Mouse (Mus musculus): ENCODE measurements around the gene Cep112. TPM values are rescaled to one million over a fixed set of nuclear protein-coding genes. Genes with fewer than 3 reads are reported as not detected.

Gene Cep112
- polyA plus RNA-seq, 2 experiments = 0.76 to 1.7 TPM

DNA sequence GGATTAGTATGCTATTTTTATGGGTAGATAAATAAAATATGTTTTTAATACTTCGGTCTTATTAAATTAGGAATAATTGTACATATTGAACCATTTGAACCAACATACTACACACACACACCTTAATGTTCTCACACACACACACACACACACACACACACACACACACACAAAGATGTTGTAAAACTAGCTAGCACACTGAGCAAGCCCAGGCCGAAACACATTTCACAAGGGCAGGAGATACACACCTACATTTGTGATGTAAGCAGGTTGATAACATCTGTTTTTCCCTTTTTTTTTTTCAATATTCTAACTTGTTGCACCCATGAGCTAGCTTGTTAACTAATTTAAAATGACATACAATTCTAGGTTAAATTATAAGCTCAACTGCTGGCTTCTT, 327.8 kb downstream of the Cep112 start:
- no peak overlapping the region for H3K9ac ChIP-seq (replicated peaks)
- no peak overlapping the region for H3K4me3 ChIP-seq (ENCODE audit: insufficient read depth in 1 of 2, low read depth in 2 of 2, low read length in 2 of 2)
- H3K27ac ChIP-seq = no peak overlapping the region
- H3K27me3 ChIP-seq (ENCODE audit: control insufficient read depth, insufficient read depth, low read length) = no peaks in the 10 kb centered on the region
- H3K36me3 ChIP-seq (replicated peaks; ENCODE audit: control insufficient read depth, insufficient read depth, low read depth) = no peaks in the 10 kb centered on the region
- DNase-seq (ENCODE audit: low read depth in 3 of 3, low spot score in 3 of 3) = no peak
- no peaks in the 10 kb centered on the region for H3K4me1 ChIP-seq (replicated peaks; ENCODE audit: control insufficient read depth in 2 of 2, insufficient read depth in 2 of 2, low read length in 1 of 2)
- no peak for ATAC-seq (ENCODE audit: insufficient read depth)
- TF ChIP-seq EP300 (IDR thresholded peaks at IDR 0.05; ENCODE audit: low read depth) (no peak), CTCF (IDR thresholded peaks at IDR 0.05; ENCODE audit: low read depth) (no peak)
- H3K9me3 ChIP-seq (ENCODE audit: control insufficient read depth, low read length) = no peaks in the 10 kb centered on the region
- 72% methylated on average over 2 of the region's 2 CpGs for WGBS (ENCODE audit: insufficient replicate concordance)
- H3K4me2 ChIP-seq (ENCODE audit: low read depth) = no peak overlapping the region

- WGBS (ENCODE audit: insufficient replicate concordance) = 63% methylated on average over 7 of the region's 7 CpGs
- ATAC-seq (ENCODE audit: insufficient read depth) (no peak), DNase-seq (ENCODE audit: low read depth in 3 of 3, low spot score in 3 of 3) (no peak)
- TF ChIP-seq CTCF (IDR thresholded peaks at IDR 0.05; ENCODE audit: low read depth) (no peak), EP300 (IDR thresholded peaks at IDR 0.05; ENCODE audit: low read depth) (no peak)
- no peaks in the 10 kb centered on the region for H3K9me3 ChIP-seq (ENCODE audit: control insufficient read depth, low read length)
- no peak overlapping the region for H3K4me2 ChIP-seq (ENCODE audit: low read depth)
- H3K4me3 ChIP-seq (ENCODE audit: insufficient read depth in 1 of 2, low read depth in 2 of 2, low read length in 2 of 2) = no peak overlapping the region
- H3K9ac ChIP-seq (replicated peaks) = no peak overlapping the region
- H3K4me1 ChIP-seq (replicated peaks; ENCODE audit: control insufficient read depth in 2 of 2, insufficient read depth in 2 of 2, low read length in 1 of 2) = no peaks in the 10 kb centered on the region
- H3K27me3 ChIP-seq (ENCODE audit: control insufficient read depth, insufficient read depth, low read length) = no peaks in the 10 kb centered on the region
- H3K27ac ChIP-seq = no peak overlapping the region
- H3K36me3 ChIP-seq (replicated peaks; ENCODE audit: control insufficient read depth, insufficient read depth, low read depth) = no peaks in the 10 kb centered on the region
Measured at GRCm38 (mm10) chr11:108753361-108754240, 328.6 kb downstream of the Cep112 start.

- no peak for ATAC-seq (ENCODE audit: insufficient read depth)
- H3K9me3 ChIP-seq (ENCODE audit: control insufficient read depth, low read length) = no peaks in the 10 kb centered on the region
- H3K4me1 ChIP-seq (replicated peaks; ENCODE audit: control insufficient read depth in 2 of 2, insufficient read depth in 2 of 2, low read length in 1 of 2) = no peaks in the 10 kb centered on the region
- WGBS (ENCODE audit: insufficient replicate concordance) = 73% methylated on average over 2 of the region's 2 CpGs
- TF ChIP-seq EP300 (IDR thresholded peaks at IDR 0.05; ENCODE audit: low read depth) = no peak
- TF ChIP-seq CTCF (IDR thresholded peaks at IDR 0.05; ENCODE audit: low read depth) = no peak
- no peaks in the 10 kb centered on the region for H3K27me3 ChIP-seq (ENCODE audit: control insufficient read depth, insufficient read depth, low read length)
- H3K4me2 ChIP-seq (ENCODE audit: low read depth) = no peak overlapping the region
- no peak overlapping the region for H3K27ac ChIP-seq
- no peaks in the 10 kb centered on the region for H3K36me3 ChIP-seq (replicated peaks; ENCODE audit: control insufficient read depth, insufficient read depth, low read depth)
- no peak for DNase-seq (ENCODE audit: low read depth in 3 of 3, low spot score in 3 of 3)
- H3K9ac ChIP-seq (replicated peaks) = no peak overlapping the region
- no peak overlapping the region for H3K4me3 ChIP-seq (ENCODE audit: insufficient read depth in 1 of 2, low read depth in 2 of 2, low read length in 2 of 2)
Measured at GRCm38 (mm10) chr11:108757211-108757610, 332.2 kb downstream of the Cep112 start.

DNA sequence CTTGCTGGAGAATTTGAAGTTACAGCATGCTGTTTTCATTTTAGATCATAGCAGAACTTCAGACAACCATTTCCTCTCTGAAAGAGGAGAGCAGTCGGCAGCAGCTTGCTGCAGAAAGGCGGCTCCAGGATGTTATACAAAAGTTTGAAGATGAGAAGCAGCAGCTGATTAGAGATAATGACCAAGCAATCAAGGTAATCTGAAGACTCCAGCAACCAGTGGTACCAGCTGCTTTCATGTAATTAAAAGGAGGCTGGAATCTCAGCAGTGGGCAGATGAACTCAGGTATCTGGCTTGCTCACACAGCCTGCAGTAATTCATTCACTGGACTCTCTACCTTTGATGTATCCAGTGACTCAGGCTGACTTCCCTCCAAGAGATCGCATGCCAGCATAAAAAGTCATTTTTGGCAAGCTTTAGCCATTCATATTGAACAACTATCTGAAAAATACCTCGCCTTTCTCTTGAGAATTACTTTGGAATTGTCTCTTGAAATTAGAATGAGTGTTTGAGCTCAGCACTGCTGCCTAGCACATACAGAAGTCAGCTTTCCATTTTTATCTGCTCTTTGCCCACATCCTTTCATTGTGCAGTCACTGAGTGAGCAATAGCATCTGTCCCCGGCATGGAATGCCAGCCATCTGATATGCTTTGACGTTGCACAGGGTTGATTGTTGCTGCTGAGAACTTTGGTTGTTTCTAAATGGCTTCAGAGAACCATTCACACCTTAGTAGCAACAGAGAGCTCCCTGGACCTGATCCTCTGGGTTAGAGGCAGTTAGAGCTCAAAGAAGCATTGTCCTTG, 332.8 kb downstream of the Cep112 start:
- WGBS (ENCODE audit: insufficient replicate concordance) = 27% methylated on average over 6 of the region's 6 CpGs
- TF ChIP-seq EP300 (IDR thresholded peaks at IDR 0.05; ENCODE audit: low read depth) (no peak), CTCF (IDR thresholded peaks at IDR 0.05; ENCODE audit: low read depth) (no peak)
- H3K36me3 ChIP-seq (replicated peaks; ENCODE audit: control insufficient read depth, insufficient read depth, low read depth) = no peaks in the 10 kb centered on the region
- no peak for DNase-seq (ENCODE audit: low read depth in 3 of 3, low spot score in 3 of 3)
- H3K9me3 ChIP-seq (ENCODE audit: control insufficient read depth, low read length) = no peaks in the 10 kb centered on the region
- ATAC-seq (ENCODE audit: insufficient read depth) = no peak
- H3K4me3 ChIP-seq (ENCODE audit: insufficient read depth in 1 of 2, low read depth in 2 of 2, low read length in 2 of 2) = no peak overlapping the region
- H3K27me3 ChIP-seq (ENCODE audit: control insufficient read depth, insufficient read depth, low read length) = no peaks in the 10 kb centered on the region
- H3K4me2 ChIP-seq (ENCODE audit: low read depth) = no peak overlapping the region
- no peaks in the 10 kb centered on the region for H3K4me1 ChIP-seq (replicated peaks; ENCODE audit: control insufficient read depth in 2 of 2, insufficient read depth in 2 of 2, low read length in 1 of 2)
- H3K27ac ChIP-seq = no peak overlapping the region
- H3K9ac ChIP-seq (replicated peaks) = no peak overlapping the region

- no peaks in the 10 kb centered on the region for H3K9me3 ChIP-seq (ENCODE audit: control insufficient read depth, low read length)
- no peaks in the 10 kb centered on the region for H3K4me1 ChIP-seq (replicated peaks; ENCODE audit: control insufficient read depth in 2 of 2, insufficient read depth in 2 of 2, low read length in 1 of 2)
- no peaks in the 10 kb centered on the region for H3K27me3 ChIP-seq (ENCODE audit: control insufficient read depth, insufficient read depth, low read length)
- WGBS (ENCODE audit: insufficient replicate concordance) = 37% methylated on average over 3 of the region's 3 CpGs
- no peak overlapping the region for H3K4me2 ChIP-seq (ENCODE audit: low read depth)
- DNase-seq (ENCODE audit: low read depth in 3 of 3, low spot score in 3 of 3) = no peak
- H3K9ac ChIP-seq (replicated peaks) = no peak overlapping the region
- no peak for ATAC-seq (ENCODE audit: insufficient read depth)
- no peak overlapping the region for H3K4me3 ChIP-seq (ENCODE audit: insufficient read depth in 1 of 2, low read depth in 2 of 2, low read length in 2 of 2)
- H3K36me3 ChIP-seq (replicated peaks; ENCODE audit: control insufficient read depth, insufficient read depth, low read depth) = no peaks in the 10 kb centered on the region
- H3K27ac ChIP-seq = no peak overlapping the region
- TF ChIP-seq CTCF (IDR thresholded peaks at IDR 0.05; ENCODE audit: low read depth) = no peak
- TF ChIP-seq EP300 (IDR thresholded peaks at IDR 0.05; ENCODE audit: low read depth) = no peak
Measured at GRCm38 (mm10) chr11:108770064-108770463, 345.1 kb downstream of the Cep112 start.

Measured in liver, embryonic 14.5 days (tissue).